Mouse (Mus musculus) testis, adult 2 months (tissue): ENCODE data around the gene Zmiz1.

Experiments used
- CTCF ChIP-seq: fragments of 200-500 bp; IDR thresholded peaks from 2 replicates; pipeline ENCODE4 v1.5.1; 2012; ENCODE audit warnings: low read depth, mild to moderate bottlenecking, inconsistent platforms, low read length, moderate library complexity; ENCODE audit not compliant: control insufficient read depth, insufficient read depth, insufficient replicate concordance
- POLR2A ChIP-seq: fragments of 200-500 bp; IDR thresholded peaks from 2 replicates; pipeline ENCODE4 v1.6.1; 2012; ENCODE audit warnings: low read depth, mild to moderate bottlenecking, inconsistent platforms, low read length, moderate library complexity; ENCODE audit not compliant: control insufficient read depth

- TF ChIP-seq POLR2A (no peak), CTCF (no peak)
Observed at GRCm38 (mm10) chr14:25588946-25589937, 130.3 kb downstream of the Zmiz1 start.
